Mouse (Mus musculus) liver, postnatal 0 days (tissue): ENCODE measurements around the gene Arhgap15. TPM values are rescaled to one million over a fixed set of nuclear protein-coding genes. Genes with fewer than 3 reads are reported as not detected.

Experiments used
- ATAC-seq: fragments of 200-750 bp; cut with Nextera tagmentation; 2 replicates; pipeline ENCODE4 v1.8.0; 2017; ENCODE audit warnings: mild to moderate bottlenecking, moderate library complexity
- DNase-seq: peaks from one replicate; pipeline ENCODE4 v3.0.0-alpha.2; 2016
- H3K27ac ChIP-seq: fragments of 300-500 bp; sonication (generic); 2 replicates; pipeline ENCODE4 v1.5.1; 2014; ENCODE audit warnings: antibody characterized with exemption, moderate library complexity, mild to moderate bottlenecking, low read depth
- H3K27me3 ChIP-seq: fragments of 300-500 bp; sonication (generic); 2 replicates; pipeline ENCODE4 v1.6.1; 2014; ENCODE audit warnings: low read length, control low read depth, mixed read lengths; ENCODE audit not compliant: insufficient read depth
- H3K36me3 ChIP-seq: fragments of 300-500 bp; sonication (generic); replicated peaks from 2 replicates; pipeline ENCODE4 v1.6.1; 2014; ENCODE audit warnings: mild to moderate bottlenecking, control low read depth, low read length, moderate library complexity, mixed read lengths; ENCODE audit not compliant: insufficient read depth
- H3K4me1 ChIP-seq: fragments of 300-500 bp; sonication (generic); 2 replicates; pipeline ENCODE4 v1.6.1; 2014; ENCODE audit warnings: antibody characterized with exemption, mild to moderate bottlenecking, control low read depth; ENCODE audit not compliant: insufficient read depth
- H3K4me2 ChIP-seq: fragments of 300-500 bp; sonication (generic); 2 replicates; pipeline ENCODE4 v1.6.1; 2014; ENCODE audit warnings: low read depth, mild to moderate bottlenecking, low read length, moderate library complexity, mixed read lengths
- H3K4me3 ChIP-seq: fragments of 300-500 bp; sonication (generic); 2 replicates; pipeline ENCODE4 v1.5.1; 2014; ENCODE audit warnings: low read depth, low read length
- H3K9ac ChIP-seq: fragments of 300-500 bp; sonication (generic); replicated peaks from 2 replicates; pipeline ENCODE4 v1.6.1; 2014; ENCODE audit warnings: mild to moderate bottlenecking, moderate library complexity
- H3K9me3 ChIP-seq: fragments of 300-500 bp; sonication (generic); 2 replicates; pipeline ENCODE4 v1.6.1; 2016; ENCODE audit warnings: mild to moderate bottlenecking, control low read depth, low read length, mixed read lengths
- CTCF ChIP-seq: sonication (generic); IDR thresholded peaks from 2 replicates; pipeline ENCODE4 v1.5.1; 2016; ENCODE audit warnings: antibody characterized with exemption, low read depth
- EP300 ChIP-seq: IDR thresholded peaks from 2 replicates; pipeline ENCODE4 v1.6.1; 2016; ENCODE audit warnings: antibody characterized with exemption, low read depth, mild to moderate bottlenecking
- WGBS: fragments of 180-500 bp; shearing (Covaris S2); extraction: QIAGEN DNeasy Blood & Tissue Kit; methylation state at CpG from one replicate; pipeline ENCODE4 v1.1.7; 2014; ENCODE audit not compliant: insufficient replicate concordance; 5-methylcytosine and 5-hydroxymethylcytosine counted together
- polyA plus RNA-seq: library from polyadenylated mRNA; unstranded; fragments of >200 nt; fragmentation: Nextera tagmentation; extraction: Ambion mirVana; gene quantifications from 2 replicates; pipeline ENCODE4 v1.2.1, GENCODE M21; 2015

Arhgap15 gene
- polyA plus RNA-seq, 1 experiment from 2014 or later: 6.3 TPM

- Histone ChIP-seq H3K4me2 (no peak overlapping the region), H3K27me3 (no peaks in the 10 kb centered on the region), H3K36me3 (no peaks in the 10 kb centered on the region), H3K9me3 (no peaks in the 10 kb centered on the region), H3K4me3 (no peak overlapping the region), H3K4me1 (no peaks in the 10 kb centered on the region), H3K27ac (no peak overlapping the region), H3K9ac (no peak overlapping the region)
- WGBS: 79% methylated on average over 1 of the region's 1 CpGs
- TF ChIP-seq EP300: no peak
- TF ChIP-seq CTCF: no peak
- DNase-seq: no peak
- ATAC-seq: no peak
These were observed 261.6 kb downstream of the Arhgap15 start for GRCm38 (mm10) chr2:44010249-44010648.

DNA sequence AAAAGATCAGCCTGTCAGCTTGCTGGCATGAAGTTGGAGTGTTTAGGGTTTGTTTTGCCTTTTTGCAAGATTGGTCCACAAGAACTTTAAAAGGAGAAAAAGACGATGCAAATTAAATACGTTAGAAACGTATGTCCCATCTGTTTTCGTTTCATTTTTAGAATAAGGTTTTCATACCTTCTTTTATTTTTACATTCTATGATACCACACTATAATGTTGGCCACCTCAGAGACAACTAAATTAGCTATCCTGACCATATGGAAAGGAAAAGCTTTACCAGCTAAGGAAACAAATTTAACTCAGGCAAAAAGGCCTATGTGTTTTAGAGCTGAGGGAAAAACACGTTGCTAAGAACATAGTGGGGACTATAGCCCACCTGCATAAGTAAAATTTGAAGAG lies 264.8 kb downstream of the Arhgap15 start:
- H3K4me3 ChIP-seq: no peak overlapping the region
- DNase-seq (no peak), ATAC-seq (no peak)
- no peaks in the 10 kb centered on the region for H3K36me3 ChIP-seq
- H3K4me1 ChIP-seq: no peaks in the 10 kb centered on the region
- WGBS: 84% methylated on average over 5 of the region's 5 CpGs
- no peak overlapping the region for H3K27ac ChIP-seq
- H3K9me3 ChIP-seq: no peaks in the 10 kb centered on the region
- no peak for TF ChIP-seq EP300
- TF ChIP-seq CTCF: no peak
- H3K9ac ChIP-seq: no peak overlapping the region
- H3K4me2 ChIP-seq: no peak overlapping the region
- no peaks in the 10 kb centered on the region for H3K27me3 ChIP-seq

DNA sequence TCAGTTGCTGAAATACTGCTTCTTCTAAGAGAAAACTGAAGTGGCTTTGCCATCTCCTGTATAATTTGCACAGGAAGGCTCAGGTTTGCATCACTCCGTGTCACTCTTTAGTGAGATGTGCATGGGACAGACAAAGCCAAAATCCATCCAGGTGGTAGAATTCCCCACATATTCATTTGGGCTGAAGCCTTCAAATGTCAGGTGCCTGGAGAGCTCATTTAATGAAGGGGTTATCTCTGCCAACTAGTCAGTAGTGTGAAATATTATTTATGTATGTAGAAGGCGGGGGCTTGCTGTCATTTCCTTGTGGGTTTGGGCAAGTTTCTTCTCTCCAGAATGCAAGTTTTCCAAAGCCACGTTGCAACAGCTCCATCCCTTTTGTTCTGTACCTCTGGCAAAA lies 268.1 kb downstream of the Arhgap15 start:
- Histone ChIP-seq H3K36me3 (no peaks in the 10 kb centered on the region), H3K9ac (no peak overlapping the region), H3K27ac (no peak overlapping the region), H3K9me3 (no peaks in the 10 kb centered on the region), H3K27me3 (no peaks in the 10 kb centered on the region), H3K4me1 (no peaks in the 10 kb centered on the region), H3K4me3 (no peak overlapping the region), H3K4me2 (no peak overlapping the region)
- no peak for DNase-seq
- WGBS: 78% methylated on average over 3 of the region's 3 CpGs
- ATAC-seq: no peak
- TF ChIP-seq EP300: no peak
- no peak for TF ChIP-seq CTCF

DNA sequence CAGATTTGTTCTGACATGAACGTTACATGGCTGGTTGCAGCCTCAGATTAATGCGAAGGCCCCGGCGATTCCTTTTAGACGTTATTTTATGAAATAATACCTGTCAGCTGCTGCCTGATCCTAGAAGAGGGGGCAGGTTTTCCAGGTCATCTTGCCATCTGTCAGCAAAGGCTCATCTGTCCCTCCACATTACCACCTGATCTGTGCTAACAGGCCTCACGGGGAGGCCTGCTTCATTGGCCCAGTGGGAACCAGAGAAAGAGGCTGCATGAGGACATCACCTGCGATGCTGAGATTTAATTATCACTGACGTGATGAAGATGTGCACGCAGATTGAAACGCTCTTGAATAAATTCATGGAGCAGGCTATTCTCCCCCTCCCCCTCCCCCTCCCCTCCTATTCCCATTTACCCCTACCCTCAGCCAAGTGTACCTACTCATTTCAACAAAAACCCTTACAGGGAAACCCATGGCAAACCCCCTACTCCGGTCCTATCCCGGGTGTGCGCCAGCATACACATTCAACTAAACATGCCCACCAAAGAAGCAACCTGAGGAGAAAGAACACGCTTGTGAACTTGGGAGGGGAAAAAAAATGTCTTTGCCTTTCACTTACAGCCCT lies 268.9 kb downstream of the Arhgap15 start:
- Histone ChIP-seq H3K4me3 (no peak overlapping the region), H3K36me3 (no peaks in the 10 kb centered on the region), H3K27me3 (no peaks in the 10 kb centered on the region), H3K4me1 (no peaks in the 10 kb centered on the region), H3K27ac (no peak overlapping the region), H3K9me3 (no peaks in the 10 kb centered on the region), H3K9ac (no peak overlapping the region), H3K4me2 (no peak overlapping the region)
- 88% methylated on average over 14 of the region's 14 CpGs for WGBS
- no peak for TF ChIP-seq EP300
- TF ChIP-seq CTCF: no peak
- ATAC-seq (no peak), DNase-seq (no peak)

GRCm38 (mm10) chr2:44018033-44018432 lies 269.4 kb downstream of the Arhgap15 start:
- Histone ChIP-seq H3K4me1 (no peaks in the 10 kb centered on the region), H3K4me3 (no peak overlapping the region), H3K36me3 (no peaks in the 10 kb centered on the region), H3K9ac (no peak overlapping the region), H3K27me3 (no peaks in the 10 kb centered on the region), H3K4me2 (no peak overlapping the region), H3K9me3 (no peaks in the 10 kb centered on the region), H3K27ac (no peak overlapping the region)
- no peak for DNase-seq
- TF ChIP-seq CTCF: no peak
- TF ChIP-seq EP300: no peak
- 72% methylated on average over 10 of the region's 10 CpGs for WGBS
- ATAC-seq: no peak

DNA sequence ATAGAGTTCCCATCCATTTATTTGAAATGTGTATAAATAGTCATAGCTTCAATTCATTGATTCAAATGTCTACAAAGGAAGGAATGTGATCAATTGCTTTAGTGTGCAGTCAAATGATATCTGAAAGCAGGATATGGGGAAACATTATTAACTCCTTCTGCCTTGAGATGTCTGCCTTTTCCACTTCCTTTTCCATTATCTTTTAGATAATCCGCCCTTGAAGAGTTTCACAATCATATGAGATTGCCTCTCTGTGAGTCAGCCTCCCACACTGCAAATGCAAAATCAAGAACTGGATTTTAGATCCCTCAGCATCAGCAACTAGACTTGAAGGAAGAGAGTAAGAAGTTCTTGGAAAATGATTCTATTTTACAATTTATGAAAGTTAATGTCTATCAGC lies 276.1 kb downstream of the Arhgap15 start:
- no peak for DNase-seq
- TF ChIP-seq EP300 (no peak), CTCF (no peak)
- H3K4me1 ChIP-seq: no peaks in the 10 kb centered on the region
- H3K27ac ChIP-seq: no peak overlapping the region
- no peaks in the 10 kb centered on the region for H3K9me3 ChIP-seq
- 53% methylated on average over 1 of the region's 1 CpGs for WGBS
- no peak overlapping the region for H3K4me3 ChIP-seq
- ATAC-seq: no peak
- H3K4me2 ChIP-seq: no peak overlapping the region
- no peaks in the 10 kb centered on the region for H3K27me3 ChIP-seq
- H3K9ac ChIP-seq: no peak overlapping the region
- no peaks in the 10 kb centered on the region for H3K36me3 ChIP-seq
